Mouse (Mus musculus) neural tube, embryonic 15.5 days (tissue): ENCODE data around the gene Slc2a8. TPM values are rescaled to one million over a fixed set of nuclear protein-coding genes. Genes with fewer than 3 reads are reported as not detected.
A peak's percentile ranks its signal among the peaks of the same experiment; 100 is the strongest.
"Not testable (repeated sequence)": the region's sequence is repeated elsewhere in the genome, so short reads cannot be mapped to it uniquely, and the experiment has no call there.

Experiments
- ATAC-seq: fragments of 200-750 bp; cut with Nextera tagmentation; 2 replicates; pipeline ENCODE4 v1.8.0; 2017; ENCODE audit warnings: mild to moderate bottlenecking, moderate TSS enrichment, moderate library complexity; ENCODE audit not compliant: low FRiP score
- H3K27ac ChIP-seq: fragments of 300-500 bp; sonication (generic); replicated peaks from 2 replicates; pipeline ENCODE4 v1.5.1; 2015; ENCODE audit warnings: mild to moderate bottlenecking, inconsistent platforms
- H3K27me3 ChIP-seq: fragments of 300-500 bp; sonication (generic); replicated peaks from 2 replicates; pipeline ENCODE4 v1.6.1; 2015; ENCODE audit warnings: inconsistent platforms
- H3K36me3 ChIP-seq: fragments of 300-500 bp; sonication (generic); 2 replicates; pipeline ENCODE4 v1.6.1; 2015; ENCODE audit warnings: inconsistent platforms
- H3K4me1 ChIP-seq: fragments of 300-500 bp; sonication (generic); 2 replicates; pipeline ENCODE4 v1.6.1; 2015; ENCODE audit warnings: inconsistent platforms
- H3K4me2 ChIP-seq: fragments of 300-500 bp; sonication (generic); 2 replicates; pipeline ENCODE4 v1.6.1; 2015; ENCODE audit warnings: inconsistent platforms, mild to moderate bottlenecking, moderate library complexity
- H3K4me3 ChIP-seq: fragments of 300-500 bp; sonication (generic); replicated peaks from 2 replicates; pipeline ENCODE4 v1.5.1; 2015; ENCODE audit warnings: mild to moderate bottlenecking, inconsistent platforms
- H3K9ac ChIP-seq: fragments of 300-500 bp; sonication (generic); replicated peaks from 2 replicates; pipeline ENCODE4 v1.6.1; 2015; ENCODE audit warnings: mild to moderate bottlenecking, inconsistent platforms
- H3K9me3 ChIP-seq: fragments of 300-500 bp; sonication (generic); replicated peaks from 2 replicates; pipeline ENCODE4 v1.6.1; 2016; ENCODE audit warnings: inconsistent platforms
- WGBS: fragments of 180-500 bp; shearing (Covaris S2); methylation state at CpG from one replicate; pipeline ENCODE4 v1.1.7; 2015; ENCODE audit warnings: mixed read lengths; 5-methylcytosine and 5-hydroxymethylcytosine counted together
- polyA plus RNA-seq: library from polyadenylated mRNA; unstranded; fragments of >200 nt; fragmentation: Nextera tagmentation; extraction: Ambion mirVana; gene quantifications from 2 replicates; pipeline ENCODE4 v1.2.1, GENCODE M21; 2015

Slc2a8 gene
- 24.7 and 27.6 TPM in 2 replicates for polyA plus RNA-seq

- peak within 1 kb of the TSS; percentile 99 for H3K4me2 ChIP-seq
- H3K4me3 ChIP-seq: peak within 1 kb of the TSS; percentile 89
- H3K4me1 ChIP-seq: peaks cover 25% of the 10 kb centered on the region
- ATAC-seq: peak; percentile 98
- WGBS: 0% methylated on average over 41 of the region's 50 CpGs
- H3K27me3 ChIP-seq: no peaks in the 10 kb centered on the region
- H3K27ac ChIP-seq: peak within 1 kb of the TSS; percentile 82
- no peaks in the 10 kb centered on the region for H3K9me3 ChIP-seq
- peak within 1 kb of the TSS; percentile 86 for H3K9ac ChIP-seq
- H3K36me3 ChIP-seq: peaks cover 13% of the 10 kb centered on the region; the same call in 1 of the 2 replicates
These were observed at the start of gene Slc2a8 for GRCm38 (mm10) chr2:32981725-32982271. Slc2a8 (minus strand) TSS chr2:32982083.

GRCm38 (mm10) chr2:33025040-33025439, 43.2 kb upstream of the Slc2a8 start:
- 65% methylated on average over 4 of the region's 4 CpGs for WGBS
- H3K9me3 ChIP-seq: no peaks in the 10 kb centered on the region
- no peak for ATAC-seq

GRCm38 (mm10) chr2:33024564-33024963, 42.7 kb upstream of the Slc2a8 start:
- Histone ChIP-seq H3K4me1 (0 out of 2 replicates have a peak, but pooled peaks cover 3% of the 10 kb centered on the region), H3K4me3 (no peak overlapping the region), H3K4me2 (no peak overlapping the region), H3K9ac (no peak overlapping the region), H3K36me3 (peaks cover 29% of the 10 kb centered on the region), H3K27me3 (no peaks in the 10 kb centered on the region), H3K9me3 (no peaks in the 10 kb centered on the region), H3K27ac (no peak overlapping the region)
- WGBS: 68% methylated on average over 10 of the region's 10 CpGs
- ATAC-seq: peak; percentile 14; the same call in 1 of the 2 replicates

More at GRCm38 (mm10) chr2:33025040-33025439, 43.2 kb upstream of the Slc2a8 start:
- no peak overlapping the region for H3K27ac ChIP-seq
- H3K4me3 ChIP-seq: no peak overlapping the region
- H3K4me2 ChIP-seq: no peak overlapping the region
- peaks cover 32% of the 10 kb centered on the region for H3K36me3 ChIP-seq
- 0 out of 2 replicates have a peak, but pooled peaks cover 3% of the 10 kb centered on the region for H3K4me1 ChIP-seq
- no peak overlapping the region for H3K9ac ChIP-seq
- H3K27me3 ChIP-seq: no peaks in the 10 kb centered on the region

- H3K4me3 ChIP-seq: no peak overlapping the region
- no peak overlapping the region for H3K27ac ChIP-seq
- H3K4me2 ChIP-seq: no peak overlapping the region
- H3K27me3 ChIP-seq: no peaks in the 10 kb centered on the region
- 0 out of 2 replicates have a peak, but pooled peaks cover 3% of the 10 kb centered on the region for H3K4me1 ChIP-seq
- H3K9me3 ChIP-seq: no peaks in the 10 kb centered on the region
- ATAC-seq: no peak
- H3K36me3 ChIP-seq: peaks cover 14% of the 10 kb centered on the region
- no peak overlapping the region for H3K9ac ChIP-seq
- 76% methylated on average over 6 of the region's 6 CpGs for WGBS
These were observed 41.0 kb upstream of the Slc2a8 start for GRCm38 (mm10) chr2:33022846-33023245.

GRCm38 (mm10) chr2:33018026-33018425, 36.1 kb upstream of the Slc2a8 start:
- Histone ChIP-seq H3K27me3 (no peaks in the 10 kb centered on the region), H3K4me2 (no peak overlapping the region), H3K4me3 (no peak overlapping the region), H3K4me1 (no peaks in the 10 kb centered on the region), H3K9me3 (no peaks in the 10 kb centered on the region), H3K27ac (no peak overlapping the region), H3K36me3 (peaks cover 14% of the 10 kb centered on the region), H3K9ac (no peak overlapping the region)
- ATAC-seq: no peak
- WGBS: 5% methylated on average over 6 of the region's 6 CpGs

- H3K27me3 ChIP-seq: no peaks in the 10 kb centered on the region
- no peaks in the 10 kb centered on the region for H3K9me3 ChIP-seq
- WGBS: 83% methylated on average over 2 of the region's 2 CpGs
- H3K4me3 ChIP-seq: no peak overlapping the region
- ATAC-seq: no peak
- H3K36me3 ChIP-seq: peaks cover 14% of the 10 kb centered on the region
- no peak overlapping the region for H3K27ac ChIP-seq
- no peaks in the 10 kb centered on the region for H3K4me1 ChIP-seq
- H3K9ac ChIP-seq: no peak overlapping the region
- no peak overlapping the region for H3K4me2 ChIP-seq
These were observed 35.3 kb upstream of the Slc2a8 start for GRCm38 (mm10) chr2:33017191-33017590.

- Histone ChIP-seq H3K27me3 (no peaks in the 10 kb centered on the region), H3K36me3 (peaks cover 14% of the 10 kb centered on the region), H3K4me2 (no peak overlapping the region), H3K4me1 (no peaks in the 10 kb centered on the region), H3K4me3 (no peak overlapping the region), H3K9ac (no peak overlapping the region), H3K27ac (no peak overlapping the region), H3K9me3 (no peaks in the 10 kb centered on the region)
- no peak for ATAC-seq
- WGBS: 57% methylated on average over 5 of the region's 5 CpGs
These were observed 33.0 kb upstream of the Slc2a8 start for GRCm38 (mm10) chr2:33014877-33015276.

- not testable (repeated sequence) for H3K27ac ChIP-seq, H3K27me3 ChIP-seq, H3K9ac ChIP-seq, H3K4me3 ChIP-seq, ATAC-seq, H3K4me1 ChIP-seq, H3K4me2 ChIP-seq, H3K9me3 ChIP-seq
- H3K36me3 ChIP-seq: peaks cover 29% of the 10 kb centered on the region
- WGBS: 89% methylated on average over 4 of the region's 4 CpGs
These were observed 27.2 kb upstream of the Slc2a8 start for GRCm38 (mm10) chr2:33009055-33009454.

- Histone ChIP-seq H3K4me3 (no peak overlapping the region), H3K27ac (no peak overlapping the region), H3K4me2 (no peak overlapping the region), H3K4me1 (no peaks in the 10 kb centered on the region), H3K36me3 (peaks cover 39% of the 10 kb centered on the region), H3K27me3 (no peaks in the 10 kb centered on the region), H3K9ac (no peak overlapping the region), H3K9me3 (no peaks in the 10 kb centered on the region)
- WGBS: 66% methylated on average over 5 of the region's 5 CpGs
- no peak for ATAC-seq
These were observed 23.2 kb upstream of the Slc2a8 start for GRCm38 (mm10) chr2:33005041-33005440.

GRCm38 (mm10) chr2:33002144-33002543, 20.3 kb upstream of the Slc2a8 start:
- H3K27ac ChIP-seq: no peak overlapping the region
- WGBS: 85% methylated on average over 7 of the region's 7 CpGs
- no peaks in the 10 kb centered on the region for H3K9me3 ChIP-seq
- no peaks in the 10 kb centered on the region for H3K4me1 ChIP-seq
- H3K36me3 ChIP-seq: peaks cover 39% of the 10 kb centered on the region
- no peak for ATAC-seq
- no peak overlapping the region for H3K4me2 ChIP-seq
- no peak overlapping the region for H3K9ac ChIP-seq
- no peak overlapping the region for H3K4me3 ChIP-seq
- no peaks in the 10 kb centered on the region for H3K27me3 ChIP-seq

- Histone ChIP-seq H3K9me3 (no peaks in the 10 kb centered on the region), H3K27ac (no peak overlapping the region), H3K36me3 (peaks cover 28% of the 10 kb centered on the region), H3K4me2 (no peak overlapping the region), H3K27me3 (no peaks in the 10 kb centered on the region), H3K9ac (no peak overlapping the region), H3K4me1 (no peaks in the 10 kb centered on the region), H3K4me3 (no peak overlapping the region)
- WGBS: 97% methylated on average over 2 of the region's 2 CpGs
- no peak for ATAC-seq
These were observed 17.9 kb upstream of the Slc2a8 start for GRCm38 (mm10) chr2:32999752-33000151.

- Histone ChIP-seq H3K27me3 (no peaks in the 10 kb centered on the region), H3K36me3 (peaks cover 12% of the 10 kb centered on the region), H3K9ac (no peak overlapping the region), H3K4me3 (no peak overlapping the region), H3K4me2 (no peak overlapping the region), H3K27ac (no peak overlapping the region), H3K9me3 (no peaks in the 10 kb centered on the region), H3K4me1 (no peaks in the 10 kb centered on the region)
- ATAC-seq: no peak
- WGBS: 89% methylated on average over 4 of the region's 4 CpGs
These were observed 15.9 kb upstream of the Slc2a8 start for GRCm38 (mm10) chr2:32997792-32998191.
